Mouse (Mus musculus): ENCODE results near the gene Ppp1r37.

- TF ChIP-seq CTCF (IDR thresholded peaks at IDR 0.05; ENCODE audit: low read depth, low read length) (no peak), POLR2A (IDR thresholded peaks at IDR 0.05; ENCODE audit: borderline replicate concordance, low read depth, low read length) (no peak)
Observed at GRCm38 (mm10) chr7:19524420-19525104, 38.3 kb downstream of the Ppp1r37 start.
